ENCODE assay signal across 14 mouse cellular contexts in the genomic region with DNA sequence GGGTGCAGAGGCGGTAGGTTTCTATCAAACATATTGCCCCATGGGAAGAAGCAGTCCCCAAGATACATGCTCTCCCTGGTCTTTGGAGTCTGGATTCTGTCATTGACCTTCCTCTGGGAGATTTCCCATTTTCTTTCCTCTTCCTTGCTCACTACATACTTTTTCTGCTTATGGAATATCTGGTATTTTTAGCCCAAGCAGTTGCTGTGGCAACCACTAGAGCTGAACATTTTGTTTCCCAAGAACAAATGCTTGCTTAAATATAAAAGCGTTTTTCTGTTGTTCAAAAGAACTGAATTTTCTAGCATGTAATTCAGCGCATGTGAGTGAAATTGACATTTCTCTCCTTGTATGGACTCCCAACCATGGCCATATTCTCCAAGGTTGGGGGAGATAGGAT.
DNase-seq lines count a peak whose midpoint lies in the region; ATAC-seq and TF ChIP-seq lines count a peak whose summit lies in the region.
"Had no signal": no experiment of that assay in that cellular context is flagged by ENCODE, and none has a peak within 500 bp of the region (broad histone marks: within the 10 kb centered on the region; RNA-seq: fewer than 3 reads in every experiment).

No protein-coding gene starts in this region.

- no peak overlapping the region for H3K9ac ChIP-seq in liver, postnatal 0 days (replicated peaks)
- H3K9ac ChIP-seq: limb, embryonic 12.5 days had no signal

- ATAC-seq in liver, postnatal 0 days = no peak

- no peaks in the 10 kb centered on the region for H3K9me3 ChIP-seq in liver, postnatal 0 days (ENCODE audit: low read length)
- H3K9me3 ChIP-seq: limb, embryonic 12.5 days had no signal

- no peaks in the 10 kb centered on the region for H3K4me1 ChIP-seq in liver, postnatal 0 days (ENCODE audit: insufficient read depth)
- H3K4me1 ChIP-seq: limb, embryonic 12.5 days had no signal

- no peaks in the 10 kb centered on the region for H3K27me3 ChIP-seq in liver, postnatal 0 days (ENCODE audit: insufficient read depth, low read length)
- H3K27me3 ChIP-seq: limb, embryonic 12.5 days had no signal

- no peak overlapping the region for H3K4me3 ChIP-seq in liver, postnatal 0 days (ENCODE audit: low read depth, low read length)
- H3K4me3 ChIP-seq: limb, embryonic 12.5 days had no signal

- no peak overlapping the region for H3K27ac ChIP-seq in liver, postnatal 0 days (ENCODE audit: low read depth)
- H3K27ac ChIP-seq: limb, embryonic 12.5 days had no signal

- no peak for TF ChIP-seq EP300 in liver, postnatal 0 days (IDR thresholded peaks at IDR 0.05; ENCODE audit: low read depth)

- WGBS in liver, postnatal 0 days (ENCODE audit: insufficient replicate concordance) = 76% methylated on average over 3 of the region's 3 CpGs

- DNase-seq in layer of hippocampus, adult 11-12 months (ENCODE audit: low spot score) = peak; percentile 58
- no peak for DNase-seq in layer of hippocampus, postnatal 25 days (ENCODE audit: extremely low spot score in 1 of 2, low spot score in 1 of 2)
- DNase-seq in NIH3T3 (ENCODE audit: low read depth) = peak; percentile 17
- peak; percentile 52 for DNase-seq in brain, embryonic 18.5 days (ENCODE audit: low read depth, low spot score)
- DNase-seq in left cerebral cortex, adult 9 months (ENCODE audit: low spot score in 2 of 2) = peak; percentile 65 to 71
- no peak for DNase-seq in kidney, adult 18-20 months
- DNase-seq in cerebellum, adult 11-12 months = no peak
- no peak for DNase-seq in liver, postnatal 0 days
- DNase-seq: adrenal gland, postnatal 36 days; cerebellum, adult 2 months; gastrocnemius, postnatal 10 days; heart, postnatal 14 days; kidney, postnatal 10 days had no signal

- no peaks in the 10 kb centered on the region for H3K36me3 ChIP-seq in liver, postnatal 0 days (replicated peaks; ENCODE audit: insufficient read depth, low read length)
- H3K36me3 ChIP-seq: limb, embryonic 12.5 days had no signal

- TF ChIP-seq CTCF in liver, postnatal 0 days (IDR thresholded peaks at IDR 0.05; ENCODE audit: low read depth) = no peak

- H3K4me2 ChIP-seq in liver, postnatal 0 days (ENCODE audit: low read depth, low read length) = no peak overlapping the region
- H3K4me2 ChIP-seq: limb, embryonic 12.5 days had no signal

Comparison
In these comparisons a context has a peak if more than half of its experiments do, and no peak if none do; other contexts are left out.
1. DNase-seq: peak in layer of hippocampus, adult 11-12 months (single experiment), NIH3T3 (single experiment), brain, embryonic 18.5 days (single experiment) and left cerebral cortex, adult 9 months (2 of 2); none in layer of hippocampus, postnatal 25 days (0 of 2), kidney, adult 18-20 months (single experiment), cerebellum, adult 11-12 months (single experiment) and liver, postnatal 0 days (single experiment).